Mouse (Mus musculus) adipose tissue, adult 10 weeks (tissue): ENCODE measurements around the gene Cdk13. TPM values are rescaled to one million over a fixed set of nuclear protein-coding genes. Genes with fewer than 3 reads are reported as not detected.

Experiments used
- polyA plus RNA-seq: library from polyadenylated mRNA; stranded (reverse); fragments of 350-450 nt; fragmentation: Illumina TruSeq; extraction: RNeasy Lipid Tissue Mini Kit (QIAGEN cat#74804); gene quantifications from one replicate; pipeline ENCODE4 v1.2.3, GENCODE M21; 2014; ENCODE audit warnings: low read depth, low replicate concordance

Gene Cdk13
- 31.2 TPM for polyA plus RNA-seq

DNA sequence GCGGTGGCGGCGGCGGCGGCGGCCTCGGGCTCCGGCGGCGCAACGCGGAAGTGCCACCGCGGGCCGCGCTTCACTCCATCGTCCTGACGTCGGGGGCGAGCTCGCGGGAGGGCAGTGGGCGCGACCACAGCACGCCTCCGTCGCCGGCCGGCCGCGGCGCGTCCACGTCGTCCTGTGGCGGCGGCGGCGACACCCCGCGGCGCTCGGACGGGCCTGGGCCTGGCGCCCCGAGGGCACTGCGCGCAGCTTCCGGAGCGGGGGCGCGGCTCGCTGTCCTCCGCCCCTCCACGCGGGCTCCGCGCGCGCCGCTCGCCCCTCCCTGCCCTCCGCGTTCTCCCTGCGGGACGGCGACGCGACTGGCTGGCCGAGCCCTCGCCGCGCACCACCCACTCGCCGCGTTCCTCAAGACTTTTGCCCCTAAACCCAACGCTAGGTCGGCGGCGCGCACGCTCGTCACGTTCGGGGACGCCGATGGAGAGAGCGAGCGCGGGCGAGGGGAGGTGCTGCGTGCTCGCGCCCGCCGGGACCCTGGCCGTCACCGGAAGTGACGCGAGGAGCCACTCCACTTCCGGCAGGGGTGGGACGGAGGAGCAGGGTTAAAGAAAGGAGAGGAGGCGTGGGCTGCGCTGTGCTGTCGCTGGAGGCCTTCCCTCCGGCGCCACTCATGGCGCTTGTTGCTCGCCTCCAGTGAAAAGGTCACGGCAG is at the start of gene Cdk13:
Gene Cdk13 (minus strand): TSS at position 189 of the 705 bp plus-strand sequence.

DNA sequence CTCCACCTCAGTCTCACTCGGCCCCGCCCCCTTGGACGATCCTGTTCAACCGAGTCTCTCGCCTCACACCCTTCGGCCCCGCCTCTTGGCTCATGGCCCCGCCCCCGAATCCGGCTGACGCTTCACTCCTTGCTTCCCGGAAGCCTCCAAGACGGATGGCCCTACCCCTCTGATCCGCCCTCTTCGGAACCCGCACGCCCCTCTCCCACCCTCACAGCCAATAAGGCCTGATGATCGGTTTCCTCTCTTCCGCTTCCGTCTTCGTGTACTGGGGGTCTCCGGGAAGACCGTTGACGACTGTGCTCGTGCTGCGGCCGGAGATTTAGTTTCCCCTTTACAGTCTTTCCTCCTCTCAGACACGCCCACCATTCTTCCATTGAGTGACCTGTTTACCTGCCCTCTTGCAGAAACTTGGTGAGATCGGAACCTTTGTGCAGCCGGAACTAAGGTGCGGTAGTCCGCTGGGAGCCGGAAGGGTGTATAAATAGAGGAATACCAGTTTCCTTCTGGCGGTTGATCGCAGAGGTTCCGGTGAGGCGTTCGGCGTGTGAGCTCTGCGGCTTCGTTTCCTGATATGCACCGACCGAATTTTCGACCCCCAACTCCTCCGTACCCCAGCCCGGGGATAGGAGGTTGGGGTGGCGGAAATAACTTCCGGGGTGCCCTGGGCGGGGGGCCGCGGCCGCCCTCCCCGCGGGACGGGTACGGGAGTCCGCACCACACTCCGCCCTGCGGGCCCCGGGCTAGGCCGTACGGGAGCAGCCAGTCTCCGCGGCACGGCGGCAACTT is 109.8 kb downstream of the Cdk13 start, which contains the start of the genes Mplkip and Sugct:
Gene Mplkip (plus strand): TSS at position 282 of the 789 bp plus-strand sequence.
Gene Sugct (minus strand): TSS at position 643 of the 789 bp plus-strand sequence.

Other genes with a start within 250 kb of the Cdk13 start
- gene Mplkip, start 109.9 kb downstream of the Cdk13 start, polyA plus RNA-seq: 27.4 TPM
- 9.9 TPM for gene Sugct, start 109.5 kb downstream of the Cdk13 start, polyA plus RNA-seq
- 32.1 TPM for gene Rala, start 139.1 kb upstream of the Cdk13 start, polyA plus RNA-seq
- 16.6 TPM for gene Yae1d1, start 188.3 kb upstream of the Cdk13 start, polyA plus RNA-seq